Mouse (Mus musculus): ENCODE measurements at regions not wholly inside any gene's neighbourhood (a gene's known extent, or its start where the extent isn't known, plus 50 kb on each side); places are given as distances from the start of the nearest gene placed in this dataset.

DNA sequence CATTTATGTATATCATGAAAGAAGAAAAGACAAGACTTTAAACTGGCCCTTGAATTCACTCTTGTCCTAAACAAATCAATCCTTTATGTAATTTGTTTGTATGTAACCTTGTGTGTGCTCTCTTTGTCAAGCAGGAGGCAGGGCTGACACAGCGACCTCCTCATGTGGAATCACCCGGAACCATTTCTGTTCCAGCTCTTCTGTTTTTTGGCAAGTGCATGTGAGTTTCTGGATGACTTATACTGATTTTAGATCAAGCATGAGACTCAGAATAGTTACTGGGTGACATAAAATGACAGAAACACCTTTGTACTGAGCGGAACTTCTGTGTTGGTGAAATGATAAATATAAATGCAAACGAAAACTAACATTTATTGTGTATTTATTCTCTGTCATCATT, 152.3 kb upstream of the Cdkn2b start:
- DNase-seq (ENCODE audit: extremely low read depth): no peak
- H3K9ac ChIP-seq (ENCODE audit: insufficient read depth, low read depth): no peak overlapping the region
- in situ Hi-C loops (cut with MboI; ENCODE audit: low pct_ligation_motif_present, low pct_unique_long_range_greater_than_20kb, low sequenced_read_pairs): no loop called here

DNA sequence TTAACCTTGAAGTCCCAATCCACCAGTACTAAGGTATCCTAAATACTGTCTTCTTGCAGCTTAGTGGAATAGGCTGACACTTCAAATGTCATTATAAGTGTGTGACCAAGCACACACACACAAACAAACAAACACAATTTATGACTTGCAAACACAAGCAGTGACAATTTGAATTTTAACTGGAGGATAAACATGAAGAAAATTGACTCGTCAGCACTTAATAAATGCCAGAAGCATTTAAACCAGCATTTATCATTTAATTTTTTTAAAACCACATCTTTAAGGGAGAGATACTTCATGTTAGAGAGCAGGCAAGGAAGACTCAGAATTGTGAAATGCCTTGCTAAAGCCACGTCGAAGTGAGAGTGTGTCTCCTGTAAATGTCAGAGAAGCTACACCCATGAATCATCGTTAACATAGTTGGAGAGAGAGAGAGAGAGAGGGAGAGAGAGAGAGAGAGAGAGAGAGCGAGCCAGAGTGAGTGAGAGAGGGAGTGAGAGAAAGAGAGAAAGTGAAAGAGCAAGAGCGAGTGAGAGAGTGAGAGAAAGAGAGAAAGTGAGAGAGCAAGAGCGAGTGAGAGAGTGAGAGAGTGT, 149.4 kb upstream of the Cdkn2b start:
- TF ChIP-seq CHD1 (IDR thresholded peaks at IDR 0.05; ENCODE audit: low read depth, low read length): no peak
- TF ChIP-seq MAFK (IDR thresholded peaks at IDR 0.05; ENCODE audit: insufficient replicate concordance, low read length): no peak
- no peak for TF ChIP-seq KAT2A (IDR thresholded peaks at IDR 0.05; ENCODE audit: insufficient replicate concordance, low read length)
- no peak for TF ChIP-seq JUN (IDR thresholded peaks at IDR 0.05; ENCODE audit: insufficient read depth, low read depth, low read length)
- no peak for TF ChIP-seq JUND (conservative IDR thresholded peaks at IDR 0.05; ENCODE audit: low read depth, low read length)
- no peak for TF ChIP-seq USF1 (IDR thresholded peaks at IDR 0.05; ENCODE audit: low read depth, low read length)
- TF ChIP-seq ZNF384 (IDR thresholded peaks at IDR 0.05; ENCODE audit: low read depth, low read length): no peak
- TF ChIP-seq HCFC1 (IDR thresholded peaks at IDR 0.05; ENCODE audit: low read depth, low read length): no peak
- TF ChIP-seq CTCF (conservative IDR thresholded peaks at IDR 0.05 in 1 of 2, IDR thresholded peaks at IDR 0.05 in 1 of 2; ENCODE audit: low read depth in 2 of 2, low read length in 2 of 2): no peak
- TF ChIP-seq SMC3 (IDR thresholded peaks at IDR 0.05; ENCODE audit: low read depth, low read length): no peak
- TF ChIP-seq EP300 (IDR thresholded peaks at IDR 0.05; ENCODE audit: low read length): no peak
- no peak for TF ChIP-seq MAX (IDR thresholded peaks at IDR 0.05; ENCODE audit: low read length)
- no peak for TF ChIP-seq ZKSCAN1 (IDR thresholded peaks at IDR 0.05; ENCODE audit: borderline replicate concordance, low read depth, low read length)
- TF ChIP-seq POLR2AphosphoS2 (IDR thresholded peaks at IDR 0.05; ENCODE audit: low read depth, low read length): no peak
- Histone ChIP-seq H3K27ac (ENCODE audit: insufficient read depth, low read depth) (no peak overlapping the region), H3K4me3 (replicated peaks in 1 of 3; ENCODE audit: low read depth in 2 of 3, low read length in 2 of 3, poor library complexity in 1 of 3) (no peak overlapping the region), H3K79me2 (replicated peaks; ENCODE audit: control insufficient read depth, extremely low read depth, insufficient read depth, poor library complexity, severe bottlenecking) (no peaks in the 10 kb centered on the region), H3K4me2 (ENCODE audit: insufficient read depth, low read depth, poor library complexity, severe bottlenecking) (no peak overlapping the region), H3K4me1 (ENCODE audit: control insufficient read depth in 1 of 2, insufficient read depth in 2 of 2) (peaks cover 5 to 29% of the 10 kb centered on the region in 2 experiments; a peak in 3 of 4 replicates), H3K27me3 (replicated peaks) (no peaks in the 10 kb centered on the region), H3K9ac (ENCODE audit: insufficient read depth, low read depth) (no peak overlapping the region), H3K9me3 (replicated peaks; ENCODE audit: low read length) (no peaks in the 10 kb centered on the region), H3K36me3 (replicated peaks in 1 of 2; ENCODE audit: control insufficient read depth in 1 of 2, insufficient read depth in 1 of 2, low read length in 1 of 2) (peaks cover 39 to 81% of the 10 kb centered on the region in 2 experiments)
- dilution Hi-C loops (cut with MboI; ENCODE audit: extremely low pct_ligation_motif_present, extremely low pct_unique_long_range_greater_than_20kb, low sequenced_read_pairs): no loop called here
- in situ Hi-C loops (cut with MboI; ENCODE audit: low pct_ligation_motif_present, low pct_unique_long_range_greater_than_20kb, low sequenced_read_pairs): no loop called here
- DNase-seq (ENCODE audit: extremely low read depth): no peak

More for the DNA sequence above, 152.3 kb upstream of the Cdkn2b start:
- Histone ChIP-seq H3K79me2 (replicated peaks; ENCODE audit: control insufficient read depth, extremely low read depth, insufficient read depth, poor library complexity, severe bottlenecking) (no peaks in the 10 kb centered on the region), H3K9me3 (replicated peaks; ENCODE audit: low read length) (no peaks in the 10 kb centered on the region), H3K27ac (ENCODE audit: insufficient read depth, low read depth) (no peak overlapping the region), H3K4me3 (replicated peaks in 1 of 3; ENCODE audit: low read depth in 2 of 3, low read length in 2 of 3, poor library complexity in 1 of 3) (no peak overlapping the region), H3K4me1 (ENCODE audit: control insufficient read depth in 1 of 2, insufficient read depth in 2 of 2) (peaks cover 3 to 18% of the 10 kb centered on the region in 2 experiments; a peak in 1 of 4 replicates), H3K36me3 (replicated peaks in 1 of 2; ENCODE audit: control insufficient read depth in 1 of 2, insufficient read depth in 1 of 2, low read length in 1 of 2) (peaks cover 49 to 89% of the 10 kb centered on the region in 2 experiments), H3K4me2 (ENCODE audit: insufficient read depth, low read depth, poor library complexity, severe bottlenecking) (no peak overlapping the region), H3K27me3 (replicated peaks) (no peaks in the 10 kb centered on the region)
- dilution Hi-C loops (cut with MboI; ENCODE audit: extremely low pct_ligation_motif_present, extremely low pct_unique_long_range_greater_than_20kb, low sequenced_read_pairs): no loop called here
- TF ChIP-seq E2F4 (IDR thresholded peaks at IDR 0.05; ENCODE audit: insufficient replicate concordance, low read depth, low read length): no peak
- no peak for TF ChIP-seq SIN3A (IDR thresholded peaks at IDR 0.05; ENCODE audit: low read length)
- TF ChIP-seq TBP (conservative IDR thresholded peaks at IDR 0.05; ENCODE audit: low read depth, low read length): no peak
- no peak for TF ChIP-seq MAX (IDR thresholded peaks at IDR 0.05; ENCODE audit: low read length)
- TF ChIP-seq USF2 (conservative IDR thresholded peaks at IDR 0.05; ENCODE audit: low read depth, low read length): no peak
- TF ChIP-seq BHLHE40 (IDR thresholded peaks at IDR 0.05; ENCODE audit: low read depth, low read length): no peak
- TF ChIP-seq KAT2A (IDR thresholded peaks at IDR 0.05; ENCODE audit: insufficient replicate concordance, low read length): no peak
